Mouse (Mus musculus): ENCODE measurements around the gene Pdc.
"Not testable (repeated sequence)": the region's sequence is repeated elsewhere in the genome, so short reads cannot be mapped to it uniquely, and the experiment has no call there.

Pdc gene

DNA sequence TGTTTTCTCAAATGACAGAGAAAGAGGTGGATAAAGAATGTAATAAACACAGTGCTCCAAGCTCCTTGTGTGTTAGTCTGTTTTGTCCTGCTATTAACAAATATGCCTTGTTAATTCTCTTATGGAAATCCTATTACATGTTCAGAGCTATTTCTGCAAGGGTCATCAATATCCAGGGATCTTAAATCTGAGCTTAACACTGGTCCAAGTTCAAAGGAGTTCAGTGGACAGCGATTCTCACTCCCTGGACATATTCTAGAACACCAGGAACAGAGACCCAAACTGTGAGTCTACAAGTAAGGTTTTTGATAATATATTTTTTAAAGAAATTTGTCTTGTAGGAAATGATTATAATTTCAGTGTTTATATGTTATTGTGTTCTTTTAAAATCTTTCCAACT lies at the start of gene Pdc:
Gene Pdc (plus strand): TSS at position 213 of the 400 bp plus-strand sequence.
- in situ Hi-C loops (cut with MboI, MseI) = no loop called here

DNA sequence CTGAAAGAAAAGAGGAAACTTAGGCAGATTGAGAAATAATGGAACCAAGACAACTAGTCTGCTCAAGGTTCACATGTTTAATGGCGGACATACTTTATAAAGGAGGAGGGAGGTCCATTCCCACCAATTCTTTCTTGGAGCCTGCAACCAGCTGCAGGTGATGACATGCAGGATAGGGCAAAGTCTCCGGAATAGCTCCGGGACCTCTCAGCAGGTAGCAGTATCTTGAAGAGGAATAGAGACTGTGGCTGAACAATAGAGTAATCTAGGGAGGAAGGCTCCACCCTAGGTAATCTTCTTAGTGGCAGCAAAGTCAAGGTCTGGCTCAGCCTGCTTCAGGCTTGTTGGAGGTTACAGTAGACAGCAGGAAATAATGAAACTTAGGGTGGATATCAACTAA lies 25.2 kb upstream of the Pdc start:
- in situ Hi-C loops (cut with MboI, MseI) = not testable (repeated sequence)

DNA sequence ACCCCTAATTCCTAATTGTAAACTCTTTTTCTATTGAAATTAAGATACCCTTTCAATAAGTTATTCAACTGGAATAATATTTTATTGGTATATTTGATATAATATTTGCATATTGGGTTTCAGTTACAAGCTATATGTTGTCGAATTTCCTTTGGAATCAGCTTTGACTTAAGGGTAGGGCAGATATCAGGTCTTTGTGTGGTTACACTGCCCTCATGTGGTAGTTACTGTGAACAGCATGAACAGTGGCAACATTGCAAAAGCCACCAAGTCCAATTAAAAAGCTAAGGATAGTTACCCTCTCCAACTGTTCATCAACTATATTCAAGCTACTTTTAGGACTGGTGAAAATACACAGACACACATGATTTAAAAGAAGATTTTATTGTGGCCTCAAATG lies 11.6 kb upstream of the Pdc start:
- in situ Hi-C loops (cut with MboI, MseI) = no loop called here

DNA sequence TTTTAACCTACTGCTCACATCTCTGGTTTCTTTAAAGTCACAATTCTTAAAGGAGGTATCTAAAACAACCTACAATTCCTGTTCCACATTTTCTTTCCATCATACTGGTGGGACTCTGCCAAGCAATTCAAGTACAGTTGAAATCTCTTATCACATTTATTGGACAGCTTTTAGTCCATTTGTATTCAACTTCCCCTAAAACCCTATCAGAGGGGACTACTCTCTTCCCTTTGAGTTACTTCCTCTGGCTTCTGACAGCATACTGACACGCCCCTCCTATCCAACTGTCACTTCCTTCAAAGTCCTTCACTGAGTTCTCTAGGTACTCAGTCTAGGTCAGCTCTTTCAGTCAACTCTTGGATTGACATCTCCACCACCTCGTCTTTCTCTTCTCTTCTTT lies 15.9 kb downstream of the Pdc start:
- in situ Hi-C loops (cut with MboI, MseI) = loop anchor here in 1 of 2 experiments (10.0 kb wide), 1 partner anchor 640 kb away; no protein-coding TSS in a partner anchor

DNA sequence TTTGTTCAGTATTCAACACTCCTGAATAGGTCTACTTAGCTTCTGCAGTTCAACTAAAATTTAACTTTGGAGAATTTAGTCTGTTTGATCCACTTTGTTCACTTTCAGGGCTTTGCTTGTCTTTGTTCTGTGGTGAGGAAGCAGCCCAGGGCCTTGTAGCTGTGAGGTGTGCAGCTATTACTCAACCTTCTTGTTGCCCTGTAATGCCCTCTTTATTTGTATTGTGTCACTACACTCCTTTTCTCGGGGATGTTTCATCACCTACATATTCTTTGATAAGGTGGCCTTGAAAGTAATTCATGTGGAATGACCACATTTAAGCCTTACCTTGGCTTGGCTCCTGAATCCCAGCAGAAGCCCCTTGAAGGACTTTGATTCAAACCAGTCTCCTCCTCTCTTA lies 41.6 kb downstream of the Pdc start:
- in situ Hi-C loops (cut with MboI, MseI) = loop anchor here in 1 of 2 experiments (25.0 kb wide), 1 partner anchor 401 kb away; no protein-coding TSS in a partner anchor

DNA sequence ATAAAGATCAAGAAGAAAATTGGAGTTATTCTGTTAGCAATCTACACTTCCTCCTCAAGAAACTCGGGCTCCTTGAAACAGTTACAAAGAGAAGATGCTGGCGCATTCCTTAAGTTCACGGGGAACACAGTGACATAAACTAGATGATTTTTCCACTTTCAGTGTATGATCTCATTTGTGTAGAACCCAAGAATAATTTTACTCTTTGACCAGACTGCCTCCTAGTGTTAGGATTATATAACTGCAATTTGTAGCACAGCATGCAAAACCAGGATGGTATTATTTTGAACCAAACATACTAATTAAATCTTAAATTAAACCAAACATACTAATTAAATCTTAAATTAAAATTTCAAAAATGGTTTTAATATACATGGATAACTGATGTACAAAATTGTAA lies 53.7 kb downstream of the Pdc start:
- in situ Hi-C loops (cut with MboI, MseI) = loop anchor here in 1 of 2 experiments (25.0 kb wide), 1 partner anchor 389 kb away; no protein-coding TSS in a partner anchor

DNA sequence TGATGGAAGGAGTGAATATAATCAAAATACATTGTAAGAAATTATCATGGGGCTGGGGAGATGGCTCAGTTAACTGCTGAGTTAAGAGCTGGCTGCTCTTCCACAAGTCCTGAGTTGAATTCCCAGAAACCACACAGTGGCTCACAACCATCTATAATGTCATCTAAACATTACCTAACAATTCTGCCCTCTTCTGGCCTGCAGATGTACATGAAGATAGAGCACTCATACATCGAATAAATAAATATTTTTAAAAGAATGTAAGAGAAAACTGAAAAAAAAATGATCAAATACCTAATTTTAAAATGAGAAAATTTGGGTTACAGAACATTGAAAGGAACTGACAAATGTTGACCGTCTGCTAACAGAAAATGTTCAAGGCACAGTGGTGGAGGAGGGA lies 55.0 kb downstream of the Pdc start:
- in situ Hi-C loops (cut with MboI, MseI) = loop anchor here in 1 of 2 experiments (25.0 kb wide), 1 partner anchor 388 kb away; no protein-coding TSS in a partner anchor
